Mouse (Mus musculus) natural killer cell, adult 2 months (primary cell): ENCODE measurements around the gene Arhgef6.

Source experiments
- DNase-seq, 2 experiments: peaks; one replicate each; pipeline ENCODE4 v3.0.0; 2022; ENCODE audit warnings: low spot score in 2 of 2

The Arhgef6 gene

DNA sequence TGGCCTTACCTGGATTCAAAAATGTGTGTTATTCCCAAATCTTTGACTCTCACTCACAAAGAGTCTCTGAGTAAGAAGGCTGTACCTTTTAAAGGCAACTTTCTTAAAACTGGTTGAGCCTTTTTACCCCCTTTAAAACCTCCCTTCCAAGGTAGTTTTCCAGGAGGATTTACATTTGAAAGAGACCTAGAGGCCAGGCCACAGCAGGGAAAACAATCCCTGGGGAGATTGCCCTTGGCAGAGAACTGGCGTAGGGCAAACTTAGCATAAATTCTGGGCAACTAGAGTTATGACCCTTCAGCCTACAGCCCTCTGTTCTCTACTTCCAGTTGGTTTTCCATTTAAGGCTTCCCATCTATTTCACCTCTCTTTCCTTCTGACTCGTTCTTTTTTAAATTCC lies 140.5 kb downstream of the Arhgef6 start:
- DNase-seq = no peak

DNA sequence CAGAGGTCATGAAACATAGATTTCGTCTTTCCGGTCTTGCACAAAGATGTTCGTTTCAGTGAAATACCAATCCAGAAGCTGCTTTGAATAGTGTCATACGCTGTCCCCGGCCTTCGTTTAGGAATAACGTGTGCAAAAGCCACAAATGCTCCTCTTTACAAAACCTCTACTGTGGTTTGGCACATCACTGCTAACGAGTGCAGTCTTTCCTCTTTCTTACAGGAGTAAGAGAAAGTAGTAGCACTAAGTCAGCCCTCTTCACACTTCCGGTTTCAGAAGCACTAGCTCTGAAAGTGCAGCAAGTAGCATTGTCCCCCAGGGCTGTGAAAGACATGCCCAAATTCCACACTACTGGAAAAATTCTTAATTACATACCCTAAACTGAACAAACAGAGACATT lies 142.2 kb downstream of the Arhgef6 start:
- DNase-seq = peak; percentile 34 to 39

DNA sequence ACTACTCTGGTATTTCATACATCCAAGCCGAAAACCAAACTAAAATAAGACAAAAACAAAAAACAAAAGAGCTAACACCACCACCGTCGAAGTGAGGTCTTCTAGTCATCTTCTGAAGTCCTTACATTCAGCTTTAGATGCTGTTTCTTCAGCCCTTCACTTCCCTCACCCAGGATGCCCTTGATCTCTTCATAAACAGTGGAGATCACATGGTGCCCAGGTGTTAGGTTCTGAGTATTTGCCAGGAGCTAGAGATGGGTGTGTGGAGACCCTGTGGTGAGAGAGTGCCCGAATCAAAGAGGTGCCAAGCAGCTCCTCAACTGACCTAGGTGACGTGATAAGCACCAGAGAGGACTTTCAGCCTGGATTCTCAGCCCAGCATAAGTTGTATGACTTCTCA lies 149.2 kb downstream of the Arhgef6 start:
- DNase-seq = no peak

DNA sequence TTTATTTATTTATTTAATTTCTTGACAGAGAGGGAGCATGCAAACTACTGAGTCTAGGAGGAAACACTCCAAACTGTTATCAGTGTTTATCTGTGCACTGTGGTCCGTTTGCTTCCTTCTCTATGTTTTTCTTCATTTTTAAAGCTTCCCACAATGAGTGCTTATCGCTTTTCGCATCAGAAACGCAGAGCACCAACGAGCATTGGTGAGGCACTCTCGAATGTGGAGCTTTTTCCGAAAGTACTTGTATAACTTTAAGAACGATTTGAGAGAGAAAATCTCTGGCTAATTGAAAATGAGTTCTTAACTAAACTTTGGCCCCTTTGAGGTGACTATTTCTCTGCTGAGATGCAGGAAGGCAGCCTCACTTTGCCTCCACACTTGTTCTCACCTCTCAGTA lies 151.2 kb downstream of the Arhgef6 start:
- no peak for DNase-seq

DNA sequence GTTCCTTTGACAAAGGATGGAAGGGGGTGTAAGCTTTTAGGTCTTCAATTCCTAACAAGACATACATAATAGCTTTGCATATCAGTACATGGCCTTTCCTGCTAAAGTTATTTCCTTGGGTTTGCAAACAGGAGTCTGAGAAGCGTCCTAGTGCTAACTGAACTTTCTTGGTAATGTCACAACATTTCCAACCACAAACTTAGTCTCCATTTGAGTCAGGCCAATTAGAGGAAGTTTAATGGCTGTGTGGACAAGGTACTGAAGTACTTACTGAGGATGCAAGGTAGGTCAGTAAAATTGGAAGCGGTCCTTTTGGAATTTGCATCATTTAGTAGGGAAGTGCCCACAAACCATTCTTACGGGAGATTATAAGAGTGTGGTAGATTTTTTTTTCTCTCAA lies 155.2 kb downstream of the Arhgef6 start:
- DNase-seq = no peak

DNA sequence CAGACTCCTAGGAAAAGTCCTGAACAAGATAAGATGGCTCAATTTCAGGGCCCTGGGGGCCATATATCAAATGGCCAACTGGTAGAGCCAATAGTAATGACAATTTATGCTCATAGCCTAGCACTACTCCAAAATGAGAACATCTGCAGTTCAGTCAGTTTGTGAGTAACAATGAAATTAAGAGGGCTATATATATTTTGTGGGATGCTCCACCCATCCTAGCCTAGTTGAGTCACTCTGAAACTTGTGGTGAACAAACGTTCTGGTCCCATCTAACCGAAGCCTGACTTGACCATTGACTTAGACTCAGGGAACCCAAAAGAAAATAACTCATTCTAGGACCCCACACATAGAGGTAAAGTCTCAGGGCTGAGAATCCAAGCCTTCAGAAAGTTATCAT lies 156.1 kb downstream of the Arhgef6 start:
- DNase-seq = no peak
